Mouse (Mus musculus) olfactory bulb, adult 2 months (tissue): Measurements from ENCODE around the gene Agpat3.

Experiments
- CTCF ChIP-seq: fragments of 200-500 bp; IDR thresholded peaks from 2 replicates; pipeline ENCODE4 v1.5.1; 2012; ENCODE audit warnings: low read depth, mild to moderate bottlenecking, low read length, moderate library complexity; ENCODE audit not compliant: insufficient read depth
- POLR2A ChIP-seq: fragments of 200-500 bp; IDR thresholded peaks from 2 replicates; pipeline ENCODE4 v1.6.1; 2012; ENCODE audit warnings: mild to moderate bottlenecking, low read depth, low read length, moderate library complexity; ENCODE audit not compliant: insufficient read depth

DNA sequence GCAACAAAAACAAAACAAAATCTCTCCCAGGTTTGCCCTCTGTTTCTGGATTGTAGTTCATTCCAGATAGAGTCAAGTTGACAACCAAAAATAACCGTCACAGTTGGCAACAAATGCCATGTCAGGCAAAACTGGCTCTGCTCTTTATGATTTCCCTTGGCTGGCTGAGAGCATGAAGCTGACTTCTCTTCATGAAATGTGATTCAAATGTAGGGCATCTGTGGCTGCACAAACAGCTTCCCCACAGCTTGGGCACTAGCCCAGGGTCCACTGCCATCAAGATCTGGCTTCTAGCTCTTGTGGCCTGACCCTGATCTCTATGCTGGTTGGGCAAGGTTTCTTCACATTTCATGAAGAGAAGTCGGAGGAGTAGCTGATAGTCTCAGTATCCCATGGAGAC lies 9.7 kb upstream of the Agpat3 start:
- TF ChIP-seq CTCF (no peak), POLR2A (no peak)
